Mouse (Mus musculus): ENCODE results near the gene Wdr24. TPM values are rescaled to one million over a fixed set of nuclear protein-coding genes. Genes with fewer than 3 reads are reported as not detected.
"Not testable (repeated sequence)": the region's sequence is repeated elsewhere in the genome, so short reads cannot be mapped to it uniquely, and the experiment has no call there.

Gene Wdr24
- polyA plus RNA-seq, 1 experiment: 36.4 TPM

DNA sequence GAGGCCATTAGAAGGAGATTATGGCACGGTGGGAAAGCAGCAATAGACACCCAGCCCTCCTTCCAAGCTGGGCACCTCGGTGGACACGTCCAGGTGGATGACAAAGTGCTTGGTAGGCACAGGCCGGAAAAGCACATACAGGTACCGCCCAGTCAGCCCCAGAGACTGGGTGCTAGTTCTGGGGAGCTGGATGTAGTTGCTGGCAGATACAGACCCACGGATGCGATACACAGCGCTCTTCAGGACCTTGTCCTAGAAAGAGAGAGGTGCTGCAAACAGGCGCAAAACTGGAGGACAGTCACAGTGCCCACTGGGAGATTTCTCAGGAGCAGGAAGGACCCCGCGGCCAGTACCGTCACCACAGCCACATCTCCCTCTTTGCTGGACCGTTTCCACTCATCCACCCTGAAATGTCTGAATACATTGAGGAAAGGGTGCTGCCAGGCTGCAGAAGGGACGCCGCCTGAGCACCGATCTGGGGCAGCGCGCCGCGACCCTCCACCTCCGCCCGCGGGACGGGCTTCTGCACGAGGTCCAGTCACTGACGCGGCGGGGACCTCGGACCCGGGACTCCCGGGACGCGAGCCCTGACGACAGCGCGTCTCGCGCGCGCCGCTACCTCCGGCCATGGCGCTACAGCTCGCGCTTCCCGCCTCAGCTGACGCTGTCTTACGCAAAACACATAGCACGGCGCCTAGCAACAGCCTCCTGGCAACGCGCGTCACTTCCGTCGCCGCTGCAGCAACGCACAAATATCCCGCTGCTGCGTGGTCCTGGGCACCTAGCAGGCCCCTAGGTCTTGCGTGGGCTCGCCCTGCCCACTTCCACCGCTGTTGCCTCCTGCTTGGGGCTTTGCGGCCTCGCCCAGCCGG, 37.6 kb downstream of the Wdr24 start, which contains the start of gene Wdr90:
TSS of gene Wdr90 (minus strand) at position 670 of the 872 bp plus-strand sequence.
- no peak for DNase-seq (ENCODE audit: low read depth)

GRCm38 (mm10) chr17:25861704-25862612, 38.5 kb downstream of the Wdr24 start:
- no peak for DNase-seq (ENCODE audit: low read depth)

GRCm38 (mm10) chr17:25863681-25864080, 40.3 kb downstream of the Wdr24 start:
- no peak for DNase-seq (ENCODE audit: low read depth)

DNA sequence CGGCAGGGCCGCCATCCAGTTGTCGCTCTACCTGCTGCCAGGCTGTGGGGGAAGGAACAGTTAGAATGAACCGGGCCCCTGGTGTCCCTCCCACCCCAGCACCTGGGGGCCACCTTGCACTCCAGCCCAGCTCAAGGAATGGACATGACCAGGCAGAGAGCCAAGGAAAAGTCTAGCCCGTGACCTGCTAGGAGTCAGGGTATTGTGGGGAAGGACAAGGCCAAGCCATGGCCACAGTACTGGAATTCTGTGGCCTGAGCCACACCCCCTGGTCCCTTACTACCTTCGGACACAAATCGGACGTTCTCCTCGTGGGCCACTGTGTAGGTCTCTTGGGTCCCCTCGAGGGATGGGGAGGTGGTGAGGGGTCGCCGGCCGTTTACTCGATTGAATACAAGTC, 40.9 kb downstream of the Wdr24 start:
- DNase-seq (ENCODE audit: low read depth): no peak

GRCm38 (mm10) chr17:25865288-25865687, 41.9 kb downstream of the Wdr24 start:
- no peak for DNase-seq (ENCODE audit: low read depth)

DNA sequence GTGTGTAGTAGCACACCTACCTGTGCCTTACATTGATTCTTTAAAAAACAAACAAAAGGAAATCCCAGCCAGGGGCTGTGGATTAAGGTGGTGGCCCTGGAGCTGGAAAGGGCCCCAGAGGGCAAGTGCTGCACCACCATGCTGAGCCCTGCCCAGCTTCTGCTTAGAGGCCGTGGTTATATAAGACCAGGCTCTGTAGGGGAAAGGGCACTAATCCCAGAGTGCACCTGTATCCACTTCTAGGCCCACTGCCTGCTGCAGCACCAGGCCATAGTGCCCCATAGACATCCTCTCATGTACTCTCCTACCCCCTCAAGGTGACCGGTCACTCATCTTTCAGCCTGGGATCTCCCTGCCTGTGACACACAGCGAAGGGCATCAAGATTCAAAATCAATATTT, 42.7 kb downstream of the Wdr24 start:
- DNase-seq (ENCODE audit: low read depth): no peak

- DNase-seq (ENCODE audit: low read depth): no peak
Measured at GRCm38 (mm10) chr17:25867509-25867835, 44.0 kb downstream of the Wdr24 start.

GRCm38 (mm10) chr17:25867836-25868600, 44.6 kb downstream of the Wdr24 start:
- DNase-seq (ENCODE audit: low read depth): no peak

GRCm38 (mm10) chr17:25868601-25869191, 45.3 kb downstream of the Wdr24 start, which contains the start of gene Mcrip2:
Mcrip2 (minus strand) TSS chr17:25868764.
- peak; percentile 70 for DNase-seq (ENCODE audit: low read depth)

- DNase-seq (ENCODE audit: low read depth): no peak
Measured at GRCm38 (mm10) chr17:25869498-25869897, 46.1 kb downstream of the Wdr24 start.

GRCm38 (mm10) chr17:25869954-25870353, 46.5 kb downstream of the Wdr24 start:
- no peak for DNase-seq (ENCODE audit: low read depth)

DNA sequence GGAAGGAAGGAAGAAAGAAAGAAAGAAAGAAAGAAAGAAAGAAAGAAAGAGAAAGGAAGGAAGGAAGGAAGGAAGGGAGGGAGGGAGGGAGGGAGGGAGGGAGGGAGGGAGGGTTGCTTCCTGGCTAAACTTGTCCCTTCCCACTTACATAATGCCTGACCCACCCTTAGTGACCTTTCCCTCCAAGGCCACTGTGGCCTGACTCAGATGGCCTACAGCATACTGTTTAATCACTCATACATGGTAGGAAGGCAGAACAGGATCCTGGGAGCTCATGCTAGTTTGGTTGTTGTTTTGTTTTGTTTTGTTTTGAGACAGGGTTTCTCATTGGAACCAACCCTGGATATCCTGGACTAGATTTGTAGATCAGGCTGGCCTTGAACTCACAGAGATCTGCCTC, 48.1 kb downstream of the Wdr24 start:
- not testable (repeated sequence) for DNase-seq (ENCODE audit: low read depth)

DNA sequence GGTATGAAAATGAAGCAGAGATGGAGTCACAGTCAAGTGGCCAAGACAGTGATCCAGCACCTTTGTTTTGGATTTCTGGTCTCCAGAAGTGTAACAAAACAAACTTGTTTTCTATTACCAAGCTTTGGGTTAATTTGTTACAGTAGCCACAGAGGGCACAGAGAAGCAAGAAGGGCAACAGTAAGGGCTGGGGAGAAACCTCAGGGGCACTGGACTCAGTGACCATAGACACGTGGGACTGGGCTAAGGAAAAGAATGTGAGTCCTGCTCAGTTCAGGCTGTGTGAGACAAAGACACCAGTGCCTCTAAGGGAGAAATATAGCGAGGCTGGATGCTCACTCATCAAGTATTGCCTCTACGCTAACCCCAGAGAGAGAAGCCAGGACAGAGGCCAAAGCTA, 49.2 kb downstream of the Wdr24 start:
- no peak for DNase-seq (ENCODE audit: low read depth)

DNA sequence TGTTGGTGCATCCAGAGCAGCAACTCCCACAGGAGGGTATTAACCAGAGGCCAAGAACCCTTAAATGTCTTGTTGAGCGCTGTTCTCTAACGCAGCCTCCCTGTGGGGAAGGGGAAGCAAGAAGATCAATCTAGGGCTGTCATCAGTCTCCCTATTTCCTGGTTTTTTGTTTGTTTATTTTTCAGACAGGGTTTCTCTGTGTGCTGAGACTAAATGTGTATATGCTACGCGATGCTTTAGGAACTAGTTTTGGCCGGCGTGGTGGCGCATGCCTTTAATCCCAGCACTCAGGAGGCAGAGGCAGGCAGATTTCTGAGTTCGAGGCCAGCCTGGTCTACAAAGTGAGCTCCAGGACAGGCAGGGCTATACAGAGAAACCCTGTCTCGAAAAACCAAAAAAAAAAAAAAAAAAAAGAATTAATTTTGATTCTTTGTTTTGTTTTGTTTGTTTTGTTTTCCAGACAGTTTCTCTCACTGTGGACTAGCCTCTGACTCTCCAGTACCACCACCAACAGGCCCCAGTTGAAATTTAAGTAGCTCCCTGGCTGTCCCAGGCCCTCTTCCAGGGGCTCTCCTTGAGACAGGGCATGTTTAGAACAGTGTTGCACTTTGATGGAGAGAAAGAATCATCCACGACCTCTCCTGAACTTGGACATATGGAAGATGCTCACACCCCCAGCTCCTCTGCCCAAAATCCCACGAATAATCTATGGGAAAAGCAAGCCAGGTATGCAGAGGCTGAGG, 50.1 kb downstream of the Wdr24 start:
- DNase-seq (ENCODE audit: low read depth): no peak

GRCm38 (mm10) chr17:25874148-25874720, 50.8 kb downstream of the Wdr24 start:
- DNase-seq (ENCODE audit: low read depth): no peak

- no peak for DNase-seq (ENCODE audit: low read depth)
Measured at GRCm38 (mm10) chr17:25874721-25875170, 51.3 kb downstream of the Wdr24 start, which contains the start of gene Mettl26. Mettl26 (plus strand) TSS chr17:25875074.

GRCm38 (mm10) chr17:25875171-25876136, 52.0 kb downstream of the Wdr24 start:
- DNase-seq (ENCODE audit: low read depth): no peak

DNA sequence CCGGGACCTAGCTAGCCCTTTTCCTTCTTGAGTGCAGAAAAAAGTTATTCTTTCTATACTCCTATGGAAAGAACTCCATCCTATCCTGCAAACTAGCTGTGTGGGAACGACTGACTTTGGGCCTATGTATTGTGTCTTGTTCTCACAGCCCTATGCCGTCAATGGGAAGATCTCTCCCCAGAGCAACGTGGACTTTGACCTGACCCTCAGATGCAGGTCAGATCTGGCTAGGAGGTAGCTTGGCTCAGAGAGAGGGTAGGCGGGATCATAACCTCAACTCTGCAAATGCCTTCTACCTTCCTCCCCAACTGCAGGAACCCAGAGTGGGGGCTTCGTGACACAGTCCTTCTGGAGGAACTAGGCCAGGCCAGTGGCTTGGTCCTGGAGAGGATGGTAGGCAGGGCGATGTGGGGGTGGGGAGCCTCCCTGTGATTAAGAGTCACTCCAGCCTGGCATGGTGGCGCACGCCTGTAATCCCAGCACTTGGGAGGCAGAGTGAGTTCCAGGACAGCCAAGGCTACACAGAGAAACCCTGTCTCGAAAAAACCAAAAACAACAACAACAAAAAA, 53.0 kb downstream of the Wdr24 start:
- DNase-seq (ENCODE audit: low read depth): no peak

DNA sequence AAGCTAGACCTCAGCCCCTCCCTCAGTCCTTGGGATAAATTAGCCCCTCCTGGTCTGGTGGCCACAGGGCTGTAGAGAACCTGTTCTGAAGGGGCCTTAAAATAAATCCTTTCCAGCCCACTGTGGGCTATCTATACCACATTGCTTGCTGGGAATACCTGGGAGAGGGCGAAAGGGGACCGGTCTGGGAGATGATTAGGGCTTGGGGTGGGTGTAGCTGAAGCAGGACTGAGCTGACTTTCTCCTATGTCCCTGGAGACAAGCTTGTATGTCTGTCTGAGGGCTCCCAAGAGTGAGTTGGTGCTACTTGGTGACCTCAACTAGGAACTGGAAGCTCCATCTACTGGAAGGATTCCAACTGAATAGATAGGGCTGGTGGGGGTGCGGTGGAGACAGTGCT, 53.6 kb downstream of the Wdr24 start:
- no peak for DNase-seq (ENCODE audit: low read depth)

Measured in gonadal fat pad, adult 2 months (tissue).